8 mouse cellular contexts compared by ENCODE assay signal in the genomic region with DNA sequence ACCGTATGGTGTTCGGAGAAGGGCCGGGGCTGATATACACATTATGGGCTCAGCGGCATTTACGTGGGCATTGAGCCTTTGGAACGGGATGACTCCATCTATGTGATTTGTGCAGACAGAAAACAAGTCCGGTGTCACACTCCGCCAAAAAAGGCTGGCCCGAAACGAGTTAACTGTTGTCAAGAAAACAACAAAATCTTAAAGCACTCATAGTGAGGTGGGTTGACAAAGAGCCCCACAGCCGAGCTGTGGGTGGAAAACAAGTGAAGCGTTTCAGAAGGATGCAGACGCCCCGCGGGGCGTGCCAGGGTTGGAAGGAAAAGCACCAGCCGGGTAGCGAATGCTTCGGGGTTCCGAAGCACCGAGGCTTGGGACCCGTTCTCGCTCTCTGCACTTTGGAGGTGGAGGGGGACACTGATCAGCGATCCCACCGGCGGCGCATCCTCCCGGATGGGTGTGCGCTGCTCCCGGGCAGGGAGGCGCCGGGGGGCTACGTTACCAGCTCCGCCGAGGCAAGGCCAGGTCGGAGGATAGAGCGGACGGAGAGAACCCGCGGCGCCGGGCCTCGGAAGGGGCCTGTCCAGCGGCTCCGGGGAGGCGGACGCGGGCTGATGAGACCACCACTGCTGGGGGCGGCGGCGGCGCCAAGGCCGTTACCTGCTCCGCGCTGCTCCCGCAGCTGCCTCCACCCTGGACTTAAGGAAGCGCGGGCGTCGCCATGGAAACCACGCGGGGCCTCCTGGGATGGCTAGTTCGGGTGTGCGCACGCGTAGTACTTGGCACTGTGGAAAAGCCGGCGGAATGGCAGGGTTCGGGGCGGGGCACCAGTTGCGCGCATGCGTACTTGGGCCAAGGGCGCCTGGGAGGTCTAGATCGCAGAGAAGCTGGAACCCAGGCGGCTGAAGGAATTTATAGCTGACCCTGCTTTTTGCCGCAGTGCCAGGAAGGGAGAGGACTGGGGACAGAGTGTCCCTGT. TPM values are rescaled to one million over a fixed set of nuclear protein-coding genes. Genes with fewer than 3 reads are reported as not detected.
A peak's percentile ranks its signal among the peaks of the same experiment; 100 is the strongest.
DNase-seq lines count a peak whose midpoint lies in the region; ATAC-seq and TF ChIP-seq lines count a peak whose summit lies in the region.

A gene (minus strand): TSS at position 741 of the 976 bp plus-strand sequence.

- peak; percentile 97 for ATAC-seq in embryonic facial prominence, embryonic 15.5 days (ENCODE audit: insufficient number of reproducible peaks, low FRiP score, low TSS enrichment, low read depth)
- ATAC-seq in limb, embryonic 14.5 days (ENCODE audit: low FRiP score, low read depth), result peak; percentile 99
- peak; percentile 98 for ATAC-seq in midbrain, postnatal 0 days (ENCODE audit: low FRiP score)

- H3K9me3 ChIP-seq in embryonic facial prominence, embryonic 15.5 days (replicated peaks), result no peaks in the 10 kb centered on the region
- H3K9me3 ChIP-seq in limb, embryonic 14.5 days (ENCODE audit: control insufficient read depth, low read length), result no peaks in the 10 kb centered on the region
- no peaks in the 10 kb centered on the region for H3K9me3 ChIP-seq in midbrain, postnatal 0 days (ENCODE audit: low read length)

- WGBS in bone marrow, adult 2 months, result 1% methylated on average over 77 of the region's 77 CpGs
- under 1% methylated on average over 75 of the region's 77 CpGs for WGBS in embryonic facial prominence, embryonic 15.5 days
- 5% methylated on average over 76 of the region's 77 CpGs for WGBS in limb, embryonic 14.5 days
- WGBS in midbrain, postnatal 0 days, result under 1% methylated on average over 76 of the region's 77 CpGs

- peaks cover 4% of the 10 kb centered on the region for H3K27me3 ChIP-seq in embryonic facial prominence, embryonic 15.5 days
- no peaks in the 10 kb centered on the region for H3K27me3 ChIP-seq in limb, embryonic 14.5 days (ENCODE audit: control insufficient read depth, insufficient read depth, low read length)
- H3K27me3 ChIP-seq in midbrain, postnatal 0 days (ENCODE audit: insufficient read depth, low read length), result no peaks in the 10 kb centered on the region

- H3K4me1 ChIP-seq in bone marrow, adult 2 months (ENCODE audit: control insufficient read depth, insufficient read depth, low read length), result no peaks in the 10 kb centered on the region
- peaks cover 6% of the 10 kb centered on the region for H3K4me1 ChIP-seq in embryonic facial prominence, embryonic 15.5 days
- peaks cover 4% of the 10 kb centered on the region; the same call in 1 of the 2 replicates for H3K4me1 ChIP-seq in limb, embryonic 14.5 days (ENCODE audit: control insufficient read depth, insufficient read depth, low read length)
- H3K4me1 ChIP-seq in midbrain, postnatal 0 days (ENCODE audit: insufficient read depth, low read length), result 0 out of 2 replicates have a peak, but pooled peaks cover 4% of the 10 kb centered on the region

- no peak for TF ChIP-seq POLR2A in bone marrow, adult 2 months (IDR thresholded peaks at IDR 0.05; ENCODE audit: borderline replicate concordance, control insufficient read depth, low read depth, low read length)
- TF ChIP-seq POLR2A in limb, embryonic 14.5 days (IDR thresholded peaks at IDR 0.05; ENCODE audit: borderline replicate concordance, extremely low read depth, insufficient read depth, insufficient read length), result peak; percentile 39; the same call in 1 of the 2 replicates

- H3K4me3 ChIP-seq in bone marrow, adult 2 months (replicated peaks; ENCODE audit: control insufficient read depth, low read depth, low read length), result peak within 1 kb of the TSS; percentile 69
- H3K4me3 ChIP-seq in embryonic facial prominence, embryonic 15.5 days (replicated peaks), result peak within 1 kb of the TSS; percentile 92
- peak within 1 kb of the TSS; percentile 90 for H3K4me3 ChIP-seq in limb, embryonic 14.5 days (replicated peaks; ENCODE audit: low read length)
- peak within 1 kb of the TSS; percentile 80 for H3K4me3 ChIP-seq in midbrain, postnatal 0 days (ENCODE audit: low read depth, low read length)

- H3K9ac ChIP-seq in embryonic facial prominence, embryonic 15.5 days, result peak within 1 kb of the TSS; percentile 79
- peak within 1 kb of the TSS; percentile 68 for H3K9ac ChIP-seq in limb, embryonic 14.5 days (ENCODE audit: low read depth, low read length, severe bottlenecking)
- H3K9ac ChIP-seq in midbrain, postnatal 0 days (replicated peaks; ENCODE audit: low read length, poor library complexity, severe bottlenecking), result peak within 1 kb of the TSS; percentile 75

- H3K36me3 ChIP-seq in embryonic facial prominence, embryonic 15.5 days, result no peaks in the 10 kb centered on the region
- no peaks in the 10 kb centered on the region for H3K36me3 ChIP-seq in limb, embryonic 14.5 days (ENCODE audit: control insufficient read depth, insufficient read depth, low read length)
- no peaks in the 10 kb centered on the region for H3K36me3 ChIP-seq in midbrain, postnatal 0 days (ENCODE audit: insufficient read depth, low read length)

- peak within 1 kb of the TSS; percentile 18; the same call in 1 of the 2 replicates for H3K27ac ChIP-seq in bone marrow, adult 2 months (ENCODE audit: control insufficient read depth, insufficient read depth, low read depth, low read length, poor library complexity)
- H3K27ac ChIP-seq in embryonic facial prominence, embryonic 15.5 days (replicated peaks), result peak within 1 kb of the TSS; percentile 71
- H3K27ac ChIP-seq in limb, embryonic 14.5 days (replicated peaks; ENCODE audit: low read depth, low read length), result 0 out of 2 replicates have a peak within 1 kb of the TSS, but pooled peaks have one; percentile 28
- H3K27ac ChIP-seq in midbrain, postnatal 0 days (ENCODE audit: low read depth, low read length), result peak within 1 kb of the TSS; percentile 86

- peak within 1 kb of the TSS; percentile 78 for H3K4me2 ChIP-seq in embryonic facial prominence, embryonic 15.5 days (replicated peaks)
- peak within 1 kb of the TSS; percentile 83 for H3K4me2 ChIP-seq in limb, embryonic 14.5 days (replicated peaks; ENCODE audit: low read depth, low read length, severe bottlenecking)
- peak within 1 kb of the TSS; percentile 80 for H3K4me2 ChIP-seq in midbrain, postnatal 0 days (ENCODE audit: low read depth, low read length, poor library complexity, severe bottlenecking)

- no peak for TF ChIP-seq CTCF in bone marrow, adult 2 months (IDR thresholded peaks at IDR 0.05; ENCODE audit: control insufficient read depth, insufficient read depth, low read length)
- no peak for TF ChIP-seq CTCF in midbrain, postnatal 0 days (IDR thresholded peaks at IDR 0.05)

- DNase-seq in 416B (ENCODE audit: low read depth), result peak; percentile 98
- DNase-seq in heart, adult 8-10 months (ENCODE audit: low spot score), result peak; percentile 99
- DNase-seq in kidney, adult 9 months, result peak; percentile 99
- DNase-seq in limb, embryonic 14.5 days (ENCODE audit: low spot score), result peak; percentile 98
- DNase-seq in midbrain, postnatal 0 days (ENCODE audit: low spot score), result peak; percentile 99
- DNase-seq in spleen, postnatal 14 days (ENCODE audit: low spot score in 2 of 2), result peak; percentile 84 to 86

RNA-seq across cellular contexts. Expression of the gene that starts here (rescaled TPM):
- polyA plus RNA-seq in bone marrow, adult 2 months (2011; ENCODE audit: insufficient read depth, insufficient read length, low replicate concordance, missing spikeins), result 1.3 TPM in 1 of 2 replicates, not detected in the other
- polyA plus RNA-seq in embryonic facial prominence, embryonic 15.5 days (2015; fragmentation: Nextera tagmentation; extraction: Ambion mirVana), result 2.1 and 2.3 TPM in 2 replicates
- under 1 TPM; 0.19 to 0.60 (median 0.29) TPM for total RNA-seq in heart, adult 8-10 months (2022)
- 1.2 and 1.4 TPM in 2 replicates for polyA plus RNA-seq in limb, embryonic 14.5 days (2012; rRNA removed)
- 1.7 TPM in 2 replicates for polyA plus RNA-seq in limb, embryonic 14.5 days (2014; fragmentation: Nextera tagmentation; extraction: Ambion mirVana)
- 2.7 and 3.0 TPM in 2 replicates for total RNA-seq in midbrain, postnatal 0 days (2014; rRNA removed)
- polyA plus RNA-seq in midbrain, postnatal 0 days (2015; fragmentation: Nextera tagmentation; extraction: Ambion mirVana), result 2.3 and 2.4 TPM in 2 replicates

Comparison
In these comparisons a context has a peak if more than half of its experiments do, and no peak if none do; other contexts are left out.
1. Peak in every context shown above with its lines: DNase-seq, ATAC-seq, H3K4me3 ChIP-seq and H3K27ac ChIP-seq.
2. Peak in DNase-seq in heart, adult 8-10 months; RNA of the gene not detected or under 1 TPM.
3. H3K27ac ChIP-seq: peak in every context shown above with its lines; median percentile 86 in midbrain, postnatal 0 days; 71 in embryonic facial prominence, embryonic 15.5 days; 28 in limb, embryonic 14.5 days; 18 in bone marrow, adult 2 months.